Mouse (Mus musculus): ENCODE measurements at regions not wholly inside any gene's neighbourhood (a gene's known extent, or its start where the extent isn't known, plus 50 kb on each side); places are given as distances from the start of the nearest gene placed in this dataset.

- 48% methylated on average over 1 of the region's 1 CpGs for WGBS (ENCODE audit: insufficient replicate concordance)
These were observed 787.0 kb upstream of the Arrdc4 start for GRCm38 (mm10) chr7:69536072-69536471.

GRCm38 (mm10) chr7:69513966-69514365, 764.9 kb upstream of the Arrdc4 start:
- 61% methylated on average over 2 of the region's 2 CpGs for WGBS (ENCODE audit: insufficient replicate concordance)
- no peaks in the 10 kb centered on the region for H3K27me3 ChIP-seq (ENCODE audit: control insufficient read depth, insufficient read depth, low read depth, low read length)
- no peak overlapping the region for H3K9ac ChIP-seq (ENCODE audit: low read depth, low read length)
- no peak overlapping the region for H3K27ac ChIP-seq (ENCODE audit: low read length)
- H3K36me3 ChIP-seq (ENCODE audit: control insufficient read depth, insufficient read depth) = no peaks in the 10 kb centered on the region
- no peak overlapping the region for H3K4me2 ChIP-seq (ENCODE audit: low read depth, low read length)
- no peaks in the 10 kb centered on the region for H3K9me3 ChIP-seq (replicated peaks; ENCODE audit: control insufficient read depth, low read length)
- no peak for ATAC-seq (ENCODE audit: low read depth)
- no peak overlapping the region for H3K4me3 ChIP-seq (ENCODE audit: low read depth, low read length)
- H3K4me1 ChIP-seq (ENCODE audit: control insufficient read depth, low read depth, low read length) = no peaks in the 10 kb centered on the region

More at GRCm38 (mm10) chr7:69536072-69536471, 787.0 kb upstream of the Arrdc4 start:
- Histone ChIP-seq H3K9ac (ENCODE audit: low read depth, low read length) (no peak overlapping the region), H3K4me3 (ENCODE audit: low read depth, low read length) (no peak overlapping the region), H3K4me1 (ENCODE audit: control insufficient read depth, low read depth, low read length) (no peaks in the 10 kb centered on the region), H3K36me3 (ENCODE audit: control insufficient read depth, insufficient read depth) (no peaks in the 10 kb centered on the region), H3K27ac (ENCODE audit: low read length) (no peak overlapping the region), H3K4me2 (ENCODE audit: low read depth, low read length) (no peak overlapping the region), H3K9me3 (replicated peaks; ENCODE audit: control insufficient read depth, low read length) (no peaks in the 10 kb centered on the region), H3K27me3 (ENCODE audit: control insufficient read depth, insufficient read depth, low read depth, low read length) (no peaks in the 10 kb centered on the region)
- no peak for ATAC-seq (ENCODE audit: low read depth)

GRCm38 (mm10) chr7:69510389-69510788, 761.3 kb upstream of the Arrdc4 start:
- Histone ChIP-seq H3K4me3 (ENCODE audit: low read depth, low read length) (no peak overlapping the region), H3K27ac (ENCODE audit: low read length) (no peak overlapping the region), H3K4me1 (ENCODE audit: control insufficient read depth, low read depth, low read length) (no peaks in the 10 kb centered on the region), H3K27me3 (ENCODE audit: control insufficient read depth, insufficient read depth, low read depth, low read length) (no peaks in the 10 kb centered on the region), H3K9me3 (replicated peaks; ENCODE audit: control insufficient read depth, low read length) (no peaks in the 10 kb centered on the region), H3K36me3 (ENCODE audit: control insufficient read depth, insufficient read depth) (no peaks in the 10 kb centered on the region), H3K4me2 (ENCODE audit: low read depth, low read length) (no peak overlapping the region), H3K9ac (ENCODE audit: low read depth, low read length) (no peak overlapping the region)
- no peak for ATAC-seq (ENCODE audit: low read depth)
- 60% methylated on average over 8 of the region's 8 CpGs for WGBS (ENCODE audit: insufficient replicate concordance)

- Histone ChIP-seq H3K27me3 (ENCODE audit: control insufficient read depth, insufficient read depth, low read depth, low read length) (no peaks in the 10 kb centered on the region), H3K4me1 (ENCODE audit: control insufficient read depth, low read depth, low read length) (no peaks in the 10 kb centered on the region), H3K4me3 (ENCODE audit: low read depth, low read length) (no peak overlapping the region), H3K9me3 (replicated peaks; ENCODE audit: control insufficient read depth, low read length) (no peaks in the 10 kb centered on the region), H3K4me2 (ENCODE audit: low read depth, low read length) (no peak overlapping the region), H3K27ac (ENCODE audit: low read length) (no peak overlapping the region), H3K9ac (ENCODE audit: low read depth, low read length) (no peak overlapping the region), H3K36me3 (ENCODE audit: control insufficient read depth, insufficient read depth) (no peaks in the 10 kb centered on the region)
- 65% methylated on average over 18 of the region's 18 CpGs for WGBS (ENCODE audit: insufficient replicate concordance)
- no peak for ATAC-seq (ENCODE audit: low read depth)
These were observed 744.3 kb upstream of the Arrdc4 start for GRCm38 (mm10) chr7:69493062-69493930.

GRCm38 (mm10) chr7:69490566-69491466, 741.8 kb upstream of the Arrdc4 start:
- Histone ChIP-seq H3K27me3 (ENCODE audit: control insufficient read depth, insufficient read depth, low read depth, low read length) (no peaks in the 10 kb centered on the region), H3K4me3 (ENCODE audit: low read depth, low read length) (no peak overlapping the region), H3K27ac (ENCODE audit: low read length) (no peak overlapping the region), H3K4me2 (ENCODE audit: low read depth, low read length) (no peak overlapping the region), H3K9ac (ENCODE audit: low read depth, low read length) (no peak overlapping the region), H3K36me3 (ENCODE audit: control insufficient read depth, insufficient read depth) (no peaks in the 10 kb centered on the region), H3K9me3 (replicated peaks; ENCODE audit: control insufficient read depth, low read length) (no peaks in the 10 kb centered on the region), H3K4me1 (ENCODE audit: control insufficient read depth, low read depth, low read length) (no peaks in the 10 kb centered on the region)
- no peak for ATAC-seq (ENCODE audit: low read depth)
- WGBS (ENCODE audit: insufficient replicate concordance) = 36% methylated on average over 16 of the region's 16 CpGs

GRCm38 (mm10) chr7:69488630-69489029, 739.6 kb upstream of the Arrdc4 start:
- Histone ChIP-seq H3K4me1 (ENCODE audit: control insufficient read depth, low read depth, low read length) (no peaks in the 10 kb centered on the region), H3K36me3 (ENCODE audit: control insufficient read depth, insufficient read depth) (no peaks in the 10 kb centered on the region), H3K9ac (ENCODE audit: low read depth, low read length) (no peak overlapping the region), H3K9me3 (replicated peaks; ENCODE audit: control insufficient read depth, low read length) (no peaks in the 10 kb centered on the region), H3K4me3 (ENCODE audit: low read depth, low read length) (no peak overlapping the region), H3K27ac (ENCODE audit: low read length) (no peak overlapping the region), H3K4me2 (ENCODE audit: low read depth, low read length) (no peak overlapping the region), H3K27me3 (ENCODE audit: control insufficient read depth, insufficient read depth, low read depth, low read length) (no peaks in the 10 kb centered on the region)
- ATAC-seq (ENCODE audit: low read depth) = no peak
- 49% methylated on average over 6 of the region's 6 CpGs for WGBS (ENCODE audit: insufficient replicate concordance)

- Histone ChIP-seq H3K27ac (ENCODE audit: low read length) (no peak overlapping the region), H3K4me3 (ENCODE audit: low read depth, low read length) (no peak overlapping the region), H3K4me2 (ENCODE audit: low read depth, low read length) (no peak overlapping the region), H3K9ac (ENCODE audit: low read depth, low read length) (no peak overlapping the region), H3K27me3 (ENCODE audit: control insufficient read depth, insufficient read depth, low read depth, low read length) (no peaks in the 10 kb centered on the region), H3K9me3 (replicated peaks; ENCODE audit: control insufficient read depth, low read length) (no peaks in the 10 kb centered on the region), H3K4me1 (ENCODE audit: control insufficient read depth, low read depth, low read length) (no peaks in the 10 kb centered on the region), H3K36me3 (ENCODE audit: control insufficient read depth, insufficient read depth) (no peaks in the 10 kb centered on the region)
- ATAC-seq (ENCODE audit: low read depth) = no peak
- 38% methylated on average over 3 of the region's 3 CpGs for WGBS (ENCODE audit: insufficient replicate concordance)
These were observed 738.1 kb upstream of the Arrdc4 start for GRCm38 (mm10) chr7:69487111-69487510.

- H3K27me3 ChIP-seq (ENCODE audit: control insufficient read depth, insufficient read depth, low read depth, low read length) = no peaks in the 10 kb centered on the region
- no peak overlapping the region for H3K4me3 ChIP-seq (ENCODE audit: low read depth, low read length)
- H3K9me3 ChIP-seq (replicated peaks; ENCODE audit: control insufficient read depth, low read length) = no peaks in the 10 kb centered on the region
- no peak overlapping the region for H3K27ac ChIP-seq (ENCODE audit: low read length)
- no peaks in the 10 kb centered on the region for H3K4me1 ChIP-seq (ENCODE audit: control insufficient read depth, low read depth, low read length)
- H3K4me2 ChIP-seq (ENCODE audit: low read depth, low read length) = no peak overlapping the region
- no peaks in the 10 kb centered on the region for H3K36me3 ChIP-seq (ENCODE audit: control insufficient read depth, insufficient read depth)
- no peak for ATAC-seq (ENCODE audit: low read depth)
- no peak overlapping the region for H3K9ac ChIP-seq (ENCODE audit: low read depth, low read length)
- 57% methylated on average over 4 of the region's 4 CpGs for WGBS (ENCODE audit: insufficient replicate concordance)
These were observed 735.5 kb upstream of the Arrdc4 start for GRCm38 (mm10) chr7:69484552-69484951.
